Mouse (Mus musculus) adrenal gland, adult 10 weeks (tissue): ENCODE results near the gene Gm10118. TPM values are rescaled to one million over a fixed set of nuclear protein-coding genes. Genes with fewer than 3 reads are reported as not detected.

Experiments used
- polyA plus RNA-seq: library from polyadenylated mRNA; stranded (reverse); fragments of 350-450 nt; fragmentation: Illumina TruSeq; extraction: RNeasy Lipid Tissue Mini Kit (QIAGEN cat#74804); gene quantifications from one replicate; pipeline ENCODE4 v1.2.3, GENCODE M21; 2014; ENCODE audit warnings: low read depth, low replicate concordance

The Gm10118 gene
- not detected for polyA plus RNA-seq

GRCm38 (mm10) chr10:63927334-63927733 lies at the start of gene Gm10118:
TSS of gene Gm10118 (minus strand) at chr10:63927434.

Other genes with a start within 250 kb of the Gm10118 start
- 1.2 TPM for gene Lrrtm3, start 162.8 kb upstream of the Gm10118 start, polyA plus RNA-seq